Mouse (Mus musculus): Measurements from ENCODE around the gene Ninl. TPM values are rescaled to one million over a fixed set of nuclear protein-coding genes. Genes with fewer than 3 reads are reported as not detected.

Gene Ninl
- polyA plus RNA-seq, 2 experiments, result 3.9 to 10.0 TPM

DNA sequence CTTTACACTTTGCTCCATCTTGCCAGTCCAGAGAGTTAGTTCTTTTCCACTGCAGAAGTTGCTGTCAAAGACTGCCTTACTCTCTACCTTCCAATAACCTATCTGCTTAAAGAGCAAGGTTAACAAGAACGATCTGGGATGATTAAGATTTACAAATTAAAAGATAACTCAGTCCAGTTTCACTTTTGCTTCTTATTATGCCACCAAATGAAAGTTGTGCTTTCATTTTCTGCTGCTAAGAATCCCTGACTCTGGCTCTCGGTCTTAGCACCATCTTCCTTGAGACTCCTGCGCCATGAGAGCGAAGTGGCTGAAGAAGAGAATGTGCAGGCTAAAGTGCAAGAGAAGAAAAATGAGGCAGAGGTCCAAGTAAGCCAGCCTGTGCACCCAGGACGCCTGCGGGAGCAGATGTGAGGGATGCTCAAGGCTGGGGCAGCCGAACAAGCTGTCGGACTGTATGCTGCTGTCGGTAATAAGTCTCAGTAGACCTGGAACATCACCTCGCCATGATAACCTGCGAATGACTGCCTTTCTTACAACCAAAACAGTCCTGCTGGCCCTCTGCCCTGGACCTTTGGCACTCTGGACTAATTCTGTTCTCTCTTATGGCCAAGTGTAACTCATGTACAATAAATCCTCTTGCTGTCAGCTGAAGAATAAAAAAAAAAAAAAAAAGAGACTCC is 112.0 kb downstream of the Ninl start:
- Histone ChIP-seq H3K9ac (ENCODE audit: low read depth, low read length, severe bottlenecking) (no peak overlapping the region), H3K27ac (replicated peaks; ENCODE audit: low read depth, low read length) (no peak overlapping the region), H3K4me2 (replicated peaks; ENCODE audit: low read depth, low read length, severe bottlenecking) (no peak overlapping the region), H3K27me3 (ENCODE audit: control insufficient read depth, insufficient read depth, low read length) (no peaks in the 10 kb centered on the region), H3K4me3 (replicated peaks; ENCODE audit: low read length) (no peak overlapping the region), H3K36me3 (ENCODE audit: control insufficient read depth, insufficient read depth, low read length) (0 out of 2 replicates have a peak, but pooled peaks cover 13% of the 10 kb centered on the region), H3K9me3 (ENCODE audit: control insufficient read depth, low read length) (no peaks in the 10 kb centered on the region), H3K4me1 (ENCODE audit: control insufficient read depth, insufficient read depth, low read length) (no peaks in the 10 kb centered on the region)
- 92% methylated on average over 11 of the region's 11 CpGs for WGBS
- ATAC-seq (ENCODE audit: low FRiP score, low read depth), result no peak
- no peak for DNase-seq (ENCODE audit: low spot score)
- no peak for TF ChIP-seq POLR2A (IDR thresholded peaks at IDR 0.05; ENCODE audit: borderline replicate concordance, extremely low read depth, insufficient read depth, insufficient read length)

DNA sequence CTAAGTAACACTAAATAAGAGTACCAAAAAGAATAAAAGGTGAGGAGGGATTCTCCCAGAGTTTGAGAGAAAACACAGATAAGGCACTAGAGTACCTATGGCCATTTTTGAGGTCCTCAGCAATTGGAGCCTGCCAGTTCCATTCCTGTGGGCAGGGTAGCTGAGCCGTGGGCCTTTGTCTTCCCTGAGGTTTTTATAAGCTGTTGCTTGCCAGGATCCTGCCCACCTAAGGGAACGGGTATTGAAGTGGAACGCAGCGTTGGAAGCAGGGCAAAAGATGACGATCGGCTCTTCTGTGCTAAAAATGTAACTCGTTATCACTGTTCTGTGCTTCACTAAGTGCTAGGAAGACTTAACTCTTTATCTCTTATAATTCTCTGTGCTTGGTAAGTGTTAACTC is 115.7 kb downstream of the Ninl start:
- Histone ChIP-seq H3K4me2 (replicated peaks; ENCODE audit: low read depth, low read length, severe bottlenecking) (no peak overlapping the region), H3K27me3 (ENCODE audit: control insufficient read depth, insufficient read depth, low read length) (no peaks in the 10 kb centered on the region), H3K4me1 (ENCODE audit: control insufficient read depth, insufficient read depth, low read length) (no peaks in the 10 kb centered on the region), H3K9ac (ENCODE audit: low read depth, low read length, severe bottlenecking) (no peak overlapping the region), H3K27ac (replicated peaks; ENCODE audit: low read depth, low read length) (no peak overlapping the region), H3K36me3 (ENCODE audit: control insufficient read depth, insufficient read depth, low read length) (peaks cover 8% of the 10 kb centered on the region; the same call in 1 of the 2 replicates), H3K9me3 (ENCODE audit: control insufficient read depth, low read length) (no peaks in the 10 kb centered on the region), H3K4me3 (replicated peaks; ENCODE audit: low read length) (no peak overlapping the region)
- ATAC-seq (ENCODE audit: low FRiP score, low read depth) (no peak), DNase-seq (ENCODE audit: low spot score) (no peak)
- 84% methylated on average over 7 of the region's 7 CpGs for WGBS
- TF ChIP-seq POLR2A (IDR thresholded peaks at IDR 0.05; ENCODE audit: borderline replicate concordance, extremely low read depth, insufficient read depth, insufficient read length), result no peak

DNA sequence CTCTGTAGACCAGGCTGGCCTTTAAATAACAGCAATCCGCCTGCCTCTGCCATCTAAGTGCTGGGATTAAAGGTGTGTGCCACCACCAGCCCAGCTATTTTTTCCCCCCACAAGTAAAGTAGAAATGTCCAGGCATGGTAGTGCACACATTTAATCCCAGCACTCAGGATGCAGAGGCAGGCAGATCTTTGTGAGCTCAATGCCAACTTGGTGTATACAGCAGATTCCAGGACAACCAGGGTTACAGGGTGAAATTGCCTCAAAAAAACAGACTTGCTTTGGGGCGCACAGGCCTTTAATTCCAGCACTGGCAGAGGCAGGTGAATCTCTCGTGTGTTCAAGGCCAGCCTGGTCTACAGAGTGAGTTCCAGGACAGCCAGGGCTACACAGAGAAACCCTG is 116.2 kb downstream of the Ninl start:
- no peak overlapping the region for H3K4me2 ChIP-seq (replicated peaks; ENCODE audit: low read depth, low read length, severe bottlenecking)
- DNase-seq (ENCODE audit: low spot score) (no peak), ATAC-seq (ENCODE audit: low FRiP score, low read depth) (no peak)
- TF ChIP-seq POLR2A (IDR thresholded peaks at IDR 0.05; ENCODE audit: borderline replicate concordance, extremely low read depth, insufficient read depth, insufficient read length), result no peak
- no peak overlapping the region for H3K4me3 ChIP-seq (replicated peaks; ENCODE audit: low read length)
- WGBS, result 89% methylated on average over 3 of the region's 3 CpGs
- H3K27me3 ChIP-seq (ENCODE audit: control insufficient read depth, insufficient read depth, low read length), result no peaks in the 10 kb centered on the region
- no peak overlapping the region for H3K9ac ChIP-seq (ENCODE audit: low read depth, low read length, severe bottlenecking)
- no peak overlapping the region for H3K27ac ChIP-seq (replicated peaks; ENCODE audit: low read depth, low read length)
- peaks cover 8% of the 10 kb centered on the region; the same call in 1 of the 2 replicates for H3K36me3 ChIP-seq (ENCODE audit: control insufficient read depth, insufficient read depth, low read length)
- H3K9me3 ChIP-seq (ENCODE audit: control insufficient read depth, low read length), result no peaks in the 10 kb centered on the region
- no peaks in the 10 kb centered on the region for H3K4me1 ChIP-seq (ENCODE audit: control insufficient read depth, insufficient read depth, low read length)

DNA sequence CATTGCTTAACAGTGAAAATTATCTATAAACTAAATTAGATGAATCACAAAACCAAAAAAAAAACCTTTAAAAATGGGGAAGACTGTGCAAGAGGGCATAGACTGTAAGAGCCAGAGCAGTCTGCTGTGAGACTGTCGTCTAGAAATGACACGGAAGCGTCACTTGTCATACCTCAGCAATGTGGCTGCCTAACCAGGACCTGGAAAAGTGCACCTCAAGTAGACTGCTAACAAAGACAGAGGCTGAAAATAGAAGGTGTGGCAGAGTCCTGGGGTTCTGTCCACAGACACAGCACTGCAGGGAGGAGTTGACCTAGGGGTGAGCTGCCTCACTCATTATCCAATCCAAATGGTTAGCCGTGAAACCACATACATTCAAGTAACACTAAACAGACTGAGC is 117.0 kb downstream of the Ninl start:
- H3K4me2 ChIP-seq (replicated peaks; ENCODE audit: low read depth, low read length, severe bottlenecking), result no peak overlapping the region
- H3K4me1 ChIP-seq (ENCODE audit: control insufficient read depth, insufficient read depth, low read length), result no peaks in the 10 kb centered on the region
- H3K9ac ChIP-seq (ENCODE audit: low read depth, low read length, severe bottlenecking), result no peak overlapping the region
- H3K4me3 ChIP-seq (replicated peaks; ENCODE audit: low read length), result no peak overlapping the region
- no peaks in the 10 kb centered on the region for H3K9me3 ChIP-seq (ENCODE audit: control insufficient read depth, low read length)
- no peak for TF ChIP-seq POLR2A (IDR thresholded peaks at IDR 0.05; ENCODE audit: borderline replicate concordance, extremely low read depth, insufficient read depth, insufficient read length)
- peaks cover 9% of the 10 kb centered on the region; the same call in 1 of the 2 replicates for H3K36me3 ChIP-seq (ENCODE audit: control insufficient read depth, insufficient read depth, low read length)
- no peak overlapping the region for H3K27ac ChIP-seq (replicated peaks; ENCODE audit: low read depth, low read length)
- 90% methylated on average over 4 of the region's 4 CpGs for WGBS
- no peak for DNase-seq (ENCODE audit: low spot score)
- no peaks in the 10 kb centered on the region for H3K27me3 ChIP-seq (ENCODE audit: control insufficient read depth, insufficient read depth, low read length)
- ATAC-seq (ENCODE audit: low FRiP score, low read depth), result no peak

DNA sequence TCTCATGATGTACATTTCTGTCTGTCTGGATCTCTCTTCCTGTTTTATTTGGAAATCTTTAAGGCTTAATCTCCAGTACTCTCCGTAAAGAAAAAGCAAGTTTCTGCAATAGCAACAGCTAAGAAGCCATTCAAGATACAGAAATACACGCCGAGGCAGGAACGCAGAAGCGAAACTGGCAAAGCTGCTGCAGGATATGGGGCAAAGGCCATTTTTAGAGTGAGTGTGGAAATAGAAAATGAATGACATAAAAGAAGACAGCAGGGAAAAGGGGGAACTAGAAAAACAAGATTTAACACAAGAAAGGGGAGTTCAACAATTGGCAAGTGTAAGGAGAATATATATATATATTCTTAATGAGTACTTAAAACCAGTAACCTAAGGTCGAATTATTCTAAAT is 117.5 kb downstream of the Ninl start:
- no peak for TF ChIP-seq POLR2A (IDR thresholded peaks at IDR 0.05; ENCODE audit: borderline replicate concordance, extremely low read depth, insufficient read depth, insufficient read length)
- Histone ChIP-seq H3K36me3 (ENCODE audit: control insufficient read depth, insufficient read depth, low read length) (peaks cover 11% of the 10 kb centered on the region; the same call in 1 of the 2 replicates), H3K4me1 (ENCODE audit: control insufficient read depth, insufficient read depth, low read length) (no peaks in the 10 kb centered on the region), H3K27ac (replicated peaks; ENCODE audit: low read depth, low read length) (no peak overlapping the region), H3K4me3 (replicated peaks; ENCODE audit: low read length) (no peak overlapping the region), H3K4me2 (replicated peaks; ENCODE audit: low read depth, low read length, severe bottlenecking) (no peak overlapping the region), H3K27me3 (ENCODE audit: control insufficient read depth, insufficient read depth, low read length) (no peaks in the 10 kb centered on the region), H3K9ac (ENCODE audit: low read depth, low read length, severe bottlenecking) (no peak overlapping the region), H3K9me3 (ENCODE audit: control insufficient read depth, low read length) (no peaks in the 10 kb centered on the region)
- 90% methylated on average over 6 of the region's 6 CpGs for WGBS
- no peak for DNase-seq (ENCODE audit: low spot score)
- ATAC-seq (ENCODE audit: low FRiP score, low read depth), result no peak
